9 mouse cellular contexts compared by ENCODE assay signal in genomic region chr11:61142262-61142661, GRCm38 (mm10). TPM values are rescaled to one million over a fixed set of nuclear protein-coding genes. Genes with fewer than 3 reads are reported as not detected.
DNase-seq lines count a peak whose midpoint lies in the region; ATAC-seq and TF ChIP-seq lines count a peak whose summit lies in the region.
"Had no signal": no experiment of that assay in that cellular context is flagged by ENCODE, and none has a peak within 500 bp of the region (broad histone marks: within the 10 kb centered on the region; RNA-seq: fewer than 3 reads in every experiment).

No protein-coding gene starts in this region.

- no peak overlapping the region for H3K9ac ChIP-seq in lung, postnatal 0 days (replicated peaks; ENCODE audit: low read depth)
- H3K9ac ChIP-seq: midbrain, embryonic 13.5 days had no signal

- H3K4me3 ChIP-seq in heart, embryonic 10.5 days, result 0 out of 2 replicates have a peak overlapping the region, but pooled peaks have one; percentile 24
- peak overlapping the region; percentile 52 for H3K4me3 ChIP-seq in brown adipose tissue, adult 24 weeks (ENCODE audit: insufficient read depth, low read depth, low read length)
- no peak overlapping the region for H3K4me3 ChIP-seq in lung, postnatal 0 days (ENCODE audit: low read depth, low read length)
- H3K4me3 ChIP-seq: midbrain, embryonic 13.5 days had no signal

- ATAC-seq in lung, postnatal 0 days, result peak; percentile 41; the same call in 1 of the 2 replicates
- ATAC-seq: midbrain, embryonic 13.5 days had no signal

- no peaks in the 10 kb centered on the region for H3K36me3 ChIP-seq in heart, embryonic 10.5 days
- no peaks in the 10 kb centered on the region for H3K36me3 ChIP-seq in lung, postnatal 0 days (ENCODE audit: insufficient read depth, low read length)
- H3K36me3 ChIP-seq: midbrain, embryonic 13.5 days had no signal

- TF ChIP-seq EP300 in lung, postnatal 0 days (IDR thresholded peaks at IDR 0.05), result no peak

- H3K4me2 ChIP-seq in lung, postnatal 0 days (replicated peaks; ENCODE audit: low read depth, low read length), result peak overlapping the region; percentile 33; the same call in 1 of the 2 replicates
- H3K4me2 ChIP-seq: midbrain, embryonic 13.5 days had no signal

- H3K9me3 ChIP-seq in heart, embryonic 10.5 days, result no peaks in the 10 kb centered on the region
- H3K9me3 ChIP-seq in lung, postnatal 0 days (ENCODE audit: low read length), result no peaks in the 10 kb centered on the region
- H3K9me3 ChIP-seq: midbrain, embryonic 13.5 days had no signal

- TF ChIP-seq CTCF in lung, postnatal 0 days (IDR thresholded peaks at IDR 0.05), result no peak

- DNase-seq in heart, embryonic 10.5 days (ENCODE audit: low spot score), result no peak
- DNase-seq in heart, postnatal 10 days, result no peak
- DNase-seq in lung, postnatal 0 days (ENCODE audit: low spot score), result peak; percentile 63
- DNase-seq in thymus, postnatal 0 days (ENCODE audit: low spot score), result peak; percentile 83
- DNase-seq in cerebellum, adult 9-10 months, result no peak
- no peak for DNase-seq in left cerebral cortex, adult 11 months (ENCODE audit: low spot score)
- DNase-seq in kidney, postnatal 4 days, result no peak

- H3K4me1 ChIP-seq in heart, embryonic 10.5 days, result peaks cover 25% of the 10 kb centered on the region
- H3K4me1 ChIP-seq in brown adipose tissue, adult 24 weeks (ENCODE audit: control insufficient read depth, insufficient read depth, insufficient read length, low read length), result no peaks in the 10 kb centered on the region; the same call in 1 of the 2 replicates
- no peaks in the 10 kb centered on the region for H3K4me1 ChIP-seq in lung, postnatal 0 days (ENCODE audit: insufficient read depth, low read depth, low read length)

- H3K27me3 ChIP-seq in heart, embryonic 10.5 days (ENCODE audit: insufficient read depth, poor library complexity, severe bottlenecking), result peaks cover 17% of the 10 kb centered on the region
- H3K27me3 ChIP-seq in lung, postnatal 0 days (replicated peaks; ENCODE audit: insufficient read depth, low read length), result no peaks in the 10 kb centered on the region; the same call in 1 of the 2 replicates

- no peak overlapping the region for H3K27ac ChIP-seq in heart, embryonic 10.5 days
- no peak overlapping the region for H3K27ac ChIP-seq in brown adipose tissue, adult 24 weeks (replicated peaks; ENCODE audit: low read depth, low read length)
- peak overlapping the region; percentile 62 for H3K27ac ChIP-seq in lung, postnatal 0 days (ENCODE audit: low read length)
- H3K27ac ChIP-seq: midbrain, embryonic 13.5 days had no signal

- 46% methylated on average over 3 of the region's 3 CpGs for WGBS in heart, embryonic 10.5 days
- WGBS in lung, postnatal 0 days, result 41% methylated on average over 3 of the region's 3 CpGs

- intact Hi-C loops in heart, postnatal 10 days (cut with DNase I), result no loop called here

RNA-seq across cellular contexts. Expression of gene Tnfrsf13b, which starts 15.7 kb away (rescaled TPM):
- 1.1 and 1.2 TPM in 2 replicates for polyA plus RNA-seq in heart, embryonic 10.5 days (2016; fragmentation: Nextera tagmentation; extraction: Ambion mirVana)
- total RNA-seq in heart, postnatal 10 days (2021), result 1 to 10 TPM in 1 of 2 experiments, under 1 TPM in 1; 0.91 to 1.0 TPM
- 0.87 and 1.2 TPM in 2 replicates for polyA plus RNA-seq in brown adipose tissue, adult 24 weeks (2012; ENCODE audit: insufficient read depth, insufficient read length, missing spikeins)
- polyA plus RNA-seq in lung, postnatal 0 days (2015; fragmentation: Nextera tagmentation; extraction: Ambion mirVana), result 8.5 and 10.8 TPM in 2 replicates
- 51.8 and 56.0 TPM in 2 replicates for polyA plus RNA-seq in thymus, postnatal 0 days (2015; fragmentation: Nextera tagmentation; extraction: Ambion mirVana)

RNA-seq across cellular contexts. Expression of gene Usp22, which starts 32.6 kb away (rescaled TPM):
- polyA plus RNA-seq in heart, embryonic 10.5 days (2016; fragmentation: Nextera tagmentation; extraction: Ambion mirVana), result 105 and 106 TPM in 2 replicates
- total RNA-seq in heart, postnatal 10 days (2021), result 10 to 100 TPM; 55.1 to 57.6 TPM
- polyA plus RNA-seq in brown adipose tissue, adult 24 weeks (2012; ENCODE audit: insufficient read depth, insufficient read length, missing spikeins), result 16.3 and 31.0 TPM in 2 replicates
- polyA plus RNA-seq in lung, postnatal 0 days (2015; fragmentation: Nextera tagmentation; extraction: Ambion mirVana), result 38.4 and 39.9 TPM in 2 replicates
- 51.3 and 53.9 TPM in 2 replicates for polyA plus RNA-seq in thymus, postnatal 0 days (2015; fragmentation: Nextera tagmentation; extraction: Ambion mirVana)

Comparison
In these comparisons a context has a peak if more than half of its experiments do, and no peak if none do; other contexts are left out.
1. DNase-seq: peak in lung, postnatal 0 days (single experiment) and thymus, postnatal 0 days (single experiment); none in heart, embryonic 10.5 days (single experiment), heart, postnatal 10 days (0 of 2), cerebellum, adult 9-10 months (single experiment), left cerebral cortex, adult 11 months (single experiment) and kidney, postnatal 4 days (0 of 2).